In the genomic region with DNA sequence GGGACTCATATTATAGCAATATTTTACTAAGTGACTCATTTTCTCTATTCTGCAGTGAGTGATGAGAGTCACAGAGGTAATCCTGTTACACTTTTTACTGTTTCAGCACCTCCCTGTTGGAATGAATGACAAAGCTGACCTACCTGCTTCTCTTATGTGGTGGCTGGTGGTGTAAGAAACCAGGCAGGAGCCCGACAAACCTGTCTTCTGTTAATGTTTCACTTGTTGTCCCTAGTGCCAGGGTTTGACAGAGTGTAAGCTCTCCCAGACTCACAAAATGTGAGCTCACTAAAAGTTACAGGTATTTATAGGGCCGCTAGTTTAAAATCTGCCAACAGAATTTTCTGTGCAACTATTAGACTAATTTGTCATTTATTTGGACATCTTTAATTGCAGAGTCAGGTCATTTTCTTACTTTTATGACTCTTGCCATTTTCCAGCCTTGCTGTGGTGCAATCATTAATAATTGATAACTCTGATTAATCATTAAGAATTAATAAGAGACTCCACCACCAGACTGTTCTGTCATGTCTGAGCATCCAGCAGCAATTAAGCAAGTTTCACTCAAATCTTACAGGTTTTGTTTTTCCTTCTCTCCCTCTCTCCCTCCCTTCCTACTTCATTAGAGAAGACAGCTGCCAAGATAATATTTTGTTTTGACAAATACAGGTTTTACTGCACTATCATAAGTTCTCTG, we compare ENCODE assay signal across 16 mouse cellular contexts.
DNase-seq lines count a peak whose midpoint lies in the region; ATAC-seq lines count a peak whose summit lies in the region.
"Had no signal": no experiment of that assay in that cellular context is flagged by ENCODE, and none has a peak within 500 bp of the region (broad histone marks: within the 10 kb centered on the region; RNA-seq: fewer than 3 reads in every experiment).

No protein-coding gene starts in this region.

- no peaks in the 10 kb centered on the region; the same call in none of the 2 replicates for H3K4me1 ChIP-seq in liver, embryonic 16.5 days (ENCODE audit: control insufficient read depth, low read depth, low read length)
- H3K4me1 ChIP-seq in intestine, embryonic 15.5 days (replicated peaks) = peaks cover 10% of the 10 kb centered on the region
- H3K4me1 ChIP-seq in stomach, embryonic 14.5 days (ENCODE audit: control insufficient read depth, insufficient read depth, low read length) = no peaks in the 10 kb centered on the region
- H3K4me1 ChIP-seq: embryonic facial prominence, embryonic 13.5 days; megakaryocyte, embryonic 14.5 days had no signal

- no peak overlapping the region for H3K9ac ChIP-seq in liver, embryonic 16.5 days (ENCODE audit: low read depth, low read length)
- H3K9ac ChIP-seq in intestine, embryonic 15.5 days = no peak overlapping the region
- no peak overlapping the region for H3K9ac ChIP-seq in stomach, embryonic 14.5 days (replicated peaks; ENCODE audit: low read depth, low read length)
- H3K9ac ChIP-seq: embryonic facial prominence, embryonic 13.5 days; liver, embryonic 13.5 days had no signal

- no peak overlapping the region for H3K4me2 ChIP-seq in liver, embryonic 16.5 days (ENCODE audit: low read depth, low read length)
- H3K4me2 ChIP-seq in intestine, embryonic 15.5 days (replicated peaks) = peak overlapping the region; percentile 11; the same call in 1 of the 2 replicates
- H3K4me2 ChIP-seq in stomach, embryonic 14.5 days (replicated peaks; ENCODE audit: low read depth, low read length) = no peak overlapping the region
- H3K4me2 ChIP-seq: embryonic facial prominence, embryonic 13.5 days; heart, embryonic 11.5 days; liver, embryonic 13.5 days had no signal

- no peaks in the 10 kb centered on the region for H3K27me3 ChIP-seq in liver, embryonic 16.5 days (ENCODE audit: control insufficient read depth, insufficient read depth, low read depth, low read length)
- no peaks in the 10 kb centered on the region for H3K27me3 ChIP-seq in intestine, embryonic 15.5 days (replicated peaks)
- no peaks in the 10 kb centered on the region for H3K27me3 ChIP-seq in stomach, embryonic 14.5 days (ENCODE audit: control insufficient read depth, insufficient read depth, low read length)
- H3K27me3 ChIP-seq: embryonic facial prominence, embryonic 13.5 days; liver, embryonic 13.5 days had no signal

- no peak for DNase-seq in liver
- peak; percentile 93 for DNase-seq in kidney, adult 9 months
- DNase-seq in spleen, postnatal 36 days (ENCODE audit: low spot score in 2 of 2) = no peak
- no peak for DNase-seq in left cerebral cortex, postnatal 14 days (ENCODE audit: low spot score in 2 of 2)
- DNase-seq: gastrocnemius, postnatal 25 days; liver, embryonic 13.5 days; right cerebral cortex, postnatal 14 days; thymus, adult 2 months had no signal

- intact Hi-C loops in left cerebral cortex, postnatal 14 days (cut with DNase I) = loop anchor here (10.0 kb wide), 1 partner anchor 268 kb away; no protein-coding TSS in a partner anchor

- peak; percentile 74 for ATAC-seq in liver, embryonic 16.5 days (ENCODE audit: low read depth)
- peak; percentile 92 for ATAC-seq in intestine, embryonic 15.5 days
- ATAC-seq in stomach, embryonic 14.5 days (ENCODE audit: insufficient number of reproducible peaks, insufficient read depth, low FRiP score, low read depth) = peak; percentile 67
- ATAC-seq: activated CD4-positive, CD25-positive, alpha-beta regulatory T cell, adult 4 months; midbrain, embryonic 16.5 days had no signal

- 54% methylated on average over 2 of the region's 2 CpGs for WGBS in liver, embryonic 16.5 days (ENCODE audit: insufficient replicate concordance)
- WGBS in intestine, embryonic 15.5 days = 48% methylated on average over 2 of the region's 2 CpGs
- WGBS in stomach, embryonic 14.5 days = 49% methylated on average over 2 of the region's 2 CpGs

- no peaks in the 10 kb centered on the region for H3K9me3 ChIP-seq in liver, embryonic 16.5 days (replicated peaks; ENCODE audit: control insufficient read depth, low read length)
- no peaks in the 10 kb centered on the region for H3K9me3 ChIP-seq in intestine, embryonic 15.5 days
- no peaks in the 10 kb centered on the region for H3K9me3 ChIP-seq in stomach, embryonic 14.5 days (ENCODE audit: control insufficient read depth, low read depth, low read length)
- H3K9me3 ChIP-seq: embryonic facial prominence, embryonic 13.5 days; liver, embryonic 13.5 days; megakaryocyte, embryonic 14.5 days had no signal

- no peak overlapping the region for H3K27ac ChIP-seq in liver, embryonic 16.5 days (ENCODE audit: low read length)
- no peak overlapping the region for H3K27ac ChIP-seq in intestine, embryonic 15.5 days
- no peak overlapping the region for H3K27ac ChIP-seq in stomach, embryonic 14.5 days (ENCODE audit: low read length)
- H3K27ac ChIP-seq: embryonic facial prominence, embryonic 13.5 days; liver, embryonic 13.5 days had no signal

- H3K36me3 ChIP-seq in liver, embryonic 16.5 days (ENCODE audit: control insufficient read depth, insufficient read depth) = no peaks in the 10 kb centered on the region
- H3K36me3 ChIP-seq in intestine, embryonic 15.5 days = peaks cover 3% of the 10 kb centered on the region; the same call in 1 of the 2 replicates
- H3K36me3 ChIP-seq in stomach, embryonic 14.5 days (ENCODE audit: control insufficient read depth, insufficient read depth, low read length) = peaks cover 12% of the 10 kb centered on the region
- H3K36me3 ChIP-seq: liver, embryonic 13.5 days had no signal

- no peak overlapping the region for H3K4me3 ChIP-seq in liver, embryonic 16.5 days (ENCODE audit: low read depth, low read length)
- no peak overlapping the region for H3K4me3 ChIP-seq in intestine, embryonic 15.5 days (replicated peaks)
- H3K4me3 ChIP-seq in stomach, embryonic 14.5 days (ENCODE audit: low read depth, low read length) = no peak overlapping the region
- H3K4me3 ChIP-seq: embryonic facial prominence, embryonic 13.5 days; liver, embryonic 13.5 days; megakaryocyte, embryonic 14.5 days had no signal
